Mouse (Mus musculus): ENCODE data around the gene Tfpt.

GRCm38 (mm10) chr7:3608668-3609067 is 21.1 kb downstream of the Tfpt start:
- TF ChIP-seq CTCF (IDR thresholded peaks at IDR 0.05; ENCODE audit: low read depth, low read length) = no peak
- TF ChIP-seq GATA1 (IDR thresholded peaks at IDR 0.05; ENCODE audit: borderline replicate concordance, low read length) = no peak
- TF ChIP-seq TAL1 (conservative IDR thresholded peaks at IDR 0.05; ENCODE audit: low read depth, low read length) = no peak
- no peak for TF ChIP-seq POLR2AphosphoS5 (IDR thresholded peaks at IDR 0.05; ENCODE audit: insufficient replicate concordance, low read depth, low read length)
- no peak for TF ChIP-seq GATA2 (IDR thresholded peaks at IDR 0.05; ENCODE audit: borderline replicate concordance, low read depth, low read length)

Measured in G1E (cell line).